Mouse (Mus musculus): Measurements from ENCODE around the gene Fcho2. TPM values are rescaled to one million over a fixed set of nuclear protein-coding genes. Genes with fewer than 3 reads are reported as not detected.

Fcho2 gene
- polyA plus RNA-seq, 1 experiment from 2014 or later: 16.6 TPM

DNA sequence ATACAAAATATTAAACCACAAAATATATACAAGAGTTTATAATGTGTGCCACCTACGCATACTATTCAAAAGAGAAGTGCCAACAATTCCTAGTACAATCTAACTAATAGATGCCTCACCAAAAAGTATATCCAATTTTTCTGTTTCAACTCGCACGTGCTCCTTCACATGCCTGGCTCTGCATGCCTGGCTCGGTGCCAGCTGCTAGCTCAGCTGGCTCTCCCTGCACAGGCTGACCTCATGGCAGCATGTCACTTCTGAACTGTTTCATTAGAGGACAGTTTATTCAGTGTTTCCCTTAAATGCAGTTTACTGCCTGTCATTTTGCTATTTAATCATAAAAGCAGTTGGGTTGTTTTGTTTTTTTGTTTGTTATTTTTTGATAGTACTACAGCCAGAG is 46.9 kb downstream of the Fcho2 start:
- WGBS (ENCODE audit: insufficient replicate concordance): 47% methylated on average over 4 of the region's 4 CpGs
- ATAC-seq: peak; percentile 73
- peak; percentile 75 for DNase-seq

DNA sequence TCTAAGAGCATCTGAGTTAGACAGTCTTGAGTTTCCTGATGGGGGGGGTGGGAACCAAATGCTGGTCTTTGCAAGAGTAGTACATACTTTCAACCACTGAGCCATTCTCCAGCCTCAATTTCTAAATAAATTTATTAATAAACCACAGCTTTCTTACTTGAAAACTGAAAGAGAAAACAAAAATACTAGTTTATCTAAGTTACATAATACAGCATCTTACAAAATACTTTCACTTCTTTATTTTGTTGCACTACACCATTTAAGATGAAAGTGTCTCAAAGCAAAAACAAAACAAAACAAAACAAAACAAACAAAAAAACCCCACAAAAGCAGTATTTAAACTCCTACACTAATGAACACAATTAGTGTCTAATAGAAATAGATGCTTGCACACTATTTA is 53.5 kb downstream of the Fcho2 start:
- ATAC-seq: no peak

More for the DNA sequence above, 46.9 kb downstream of the Fcho2 start:
- H3K27me3 ChIP-seq (ENCODE audit: insufficient read depth, low read length): no peaks in the 10 kb centered on the region
- H3K9ac ChIP-seq (replicated peaks): no peak overlapping the region
- H3K4me2 ChIP-seq (ENCODE audit: low read depth, low read length): no peak overlapping the region
- no peaks in the 10 kb centered on the region for H3K4me1 ChIP-seq (ENCODE audit: insufficient read depth)
- H3K4me3 ChIP-seq (ENCODE audit: low read depth, low read length): no peak overlapping the region
- peaks cover 21% of the 10 kb centered on the region for H3K36me3 ChIP-seq (replicated peaks; ENCODE audit: insufficient read depth, low read length)
- H3K27ac ChIP-seq (ENCODE audit: low read depth): no peak overlapping the region
- H3K9me3 ChIP-seq (ENCODE audit: low read length): no peaks in the 10 kb centered on the region
- TF ChIP-seq EP300 (IDR thresholded peaks at IDR 0.05; ENCODE audit: low read depth) (no peak), CTCF (IDR thresholded peaks at IDR 0.05; ENCODE audit: low read depth) (no peak)

DNA sequence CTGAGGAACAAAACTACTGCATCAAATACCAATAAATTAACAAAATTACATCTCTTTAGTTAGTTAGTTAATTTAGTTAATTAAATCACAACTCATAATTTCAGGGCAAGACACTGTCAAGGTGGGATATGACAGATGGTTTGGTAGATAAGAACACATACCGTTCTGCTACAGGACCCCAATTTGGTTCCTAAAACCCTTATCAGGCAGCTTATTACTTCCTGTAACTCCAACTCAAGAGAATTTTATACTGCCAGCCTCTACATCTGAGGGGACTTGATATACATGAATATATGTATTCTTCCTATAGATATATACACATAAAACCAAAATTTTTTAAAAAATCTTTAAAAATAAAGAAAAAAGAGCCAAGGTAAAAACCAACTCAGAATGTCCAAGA is 59.4 kb downstream of the Fcho2 start:
- 36% methylated on average over 1 of the region's 1 CpGs for WGBS (ENCODE audit: insufficient replicate concordance)
- Histone ChIP-seq H3K36me3 (replicated peaks; ENCODE audit: insufficient read depth, low read length) (peaks cover 19% of the 10 kb centered on the region), H3K4me2 (ENCODE audit: low read depth, low read length) (no peak overlapping the region), H3K27ac (ENCODE audit: low read depth) (no peak overlapping the region), H3K27me3 (ENCODE audit: insufficient read depth, low read length) (no peaks in the 10 kb centered on the region), H3K9ac (replicated peaks) (no peak overlapping the region), H3K4me1 (ENCODE audit: insufficient read depth) (no peaks in the 10 kb centered on the region), H3K9me3 (ENCODE audit: low read length) (no peaks in the 10 kb centered on the region), H3K4me3 (ENCODE audit: low read depth, low read length) (no peak overlapping the region)
- TF ChIP-seq CTCF (IDR thresholded peaks at IDR 0.05; ENCODE audit: low read depth): no peak
- no peak for TF ChIP-seq EP300 (IDR thresholded peaks at IDR 0.05; ENCODE audit: low read depth)
- ATAC-seq: no peak
- DNase-seq: no peak

More for the DNA sequence above, 53.5 kb downstream of the Fcho2 start:
- no peak for DNase-seq
- Histone ChIP-seq H3K27me3 (ENCODE audit: insufficient read depth, low read length) (no peaks in the 10 kb centered on the region), H3K9me3 (ENCODE audit: low read length) (no peaks in the 10 kb centered on the region), H3K27ac (ENCODE audit: low read depth) (no peak overlapping the region), H3K4me2 (ENCODE audit: low read depth, low read length) (no peak overlapping the region), H3K36me3 (replicated peaks; ENCODE audit: insufficient read depth, low read length) (peaks cover 27% of the 10 kb centered on the region), H3K4me1 (ENCODE audit: insufficient read depth) (no peaks in the 10 kb centered on the region), H3K4me3 (ENCODE audit: low read depth, low read length) (no peak overlapping the region), H3K9ac (replicated peaks) (no peak overlapping the region)
- TF ChIP-seq EP300 (IDR thresholded peaks at IDR 0.05; ENCODE audit: low read depth) (no peak), CTCF (IDR thresholded peaks at IDR 0.05; ENCODE audit: low read depth) (no peak)

DNA sequence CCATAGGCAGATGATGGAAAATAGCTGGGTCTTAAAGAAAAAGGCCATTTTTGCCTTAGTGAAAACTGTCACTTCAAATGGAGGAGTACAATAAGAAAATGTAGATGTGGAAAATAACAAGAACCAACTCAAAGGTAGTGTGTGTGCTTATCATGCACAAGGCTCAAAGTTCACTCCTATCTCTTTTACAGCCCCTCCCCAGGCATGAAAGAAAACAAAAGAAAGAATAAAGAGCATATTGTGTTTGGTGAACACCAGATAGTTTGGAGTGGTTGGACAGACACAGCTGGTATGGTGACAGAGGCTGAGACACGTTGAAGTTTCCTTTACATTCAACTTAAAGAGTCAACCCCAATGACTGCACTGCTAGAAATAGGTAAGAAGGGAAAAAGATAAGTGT is 70.6 kb downstream of the Fcho2 start:
- Histone ChIP-seq H3K36me3 (replicated peaks; ENCODE audit: insufficient read depth, low read length) (peaks cover 52% of the 10 kb centered on the region), H3K4me3 (ENCODE audit: low read depth, low read length) (no peak overlapping the region), H3K27me3 (ENCODE audit: insufficient read depth, low read length) (no peaks in the 10 kb centered on the region), H3K4me1 (ENCODE audit: insufficient read depth) (no peaks in the 10 kb centered on the region), H3K27ac (ENCODE audit: low read depth) (no peak overlapping the region), H3K9me3 (ENCODE audit: low read length) (no peaks in the 10 kb centered on the region), H3K9ac (replicated peaks) (no peak overlapping the region), H3K4me2 (ENCODE audit: low read depth, low read length) (no peak overlapping the region)
- no peak for TF ChIP-seq CTCF (IDR thresholded peaks at IDR 0.05; ENCODE audit: low read depth)
- no peak for TF ChIP-seq EP300 (IDR thresholded peaks at IDR 0.05; ENCODE audit: low read depth)
- DNase-seq (no peak), ATAC-seq (no peak)
- WGBS (ENCODE audit: insufficient replicate concordance): 53% methylated on average over 1 of the region's 1 CpGs

DNA sequence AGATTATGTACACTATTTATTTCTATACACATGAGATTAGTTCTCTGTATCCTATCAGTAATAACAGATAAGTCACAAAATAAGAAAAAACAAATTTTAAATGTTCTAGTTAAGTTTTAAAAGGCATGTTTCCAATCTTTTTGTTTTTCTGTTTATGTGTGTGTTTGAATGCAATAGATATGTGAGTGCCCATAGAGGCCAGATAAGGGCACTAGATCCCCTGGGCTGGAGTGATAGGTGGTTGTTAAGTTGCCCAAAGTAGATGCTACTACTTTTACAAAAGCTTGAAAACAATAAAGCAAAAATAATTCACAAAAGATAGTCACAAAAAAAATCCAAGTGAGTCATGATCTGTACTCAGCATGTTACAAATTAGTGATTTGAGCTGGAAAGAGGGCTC is 71.4 kb downstream of the Fcho2 start:
- Histone ChIP-seq H3K27me3 (ENCODE audit: insufficient read depth, low read length) (no peaks in the 10 kb centered on the region), H3K4me3 (ENCODE audit: low read depth, low read length) (no peak overlapping the region), H3K9ac (replicated peaks) (no peak overlapping the region), H3K4me2 (ENCODE audit: low read depth, low read length) (no peak overlapping the region), H3K27ac (ENCODE audit: low read depth) (no peak overlapping the region), H3K36me3 (replicated peaks; ENCODE audit: insufficient read depth, low read length) (peaks cover 54% of the 10 kb centered on the region), H3K9me3 (ENCODE audit: low read length) (no peaks in the 10 kb centered on the region), H3K4me1 (ENCODE audit: insufficient read depth) (no peaks in the 10 kb centered on the region)
- ATAC-seq: no peak
- no peak for DNase-seq
- TF ChIP-seq CTCF (IDR thresholded peaks at IDR 0.05; ENCODE audit: low read depth) (no peak), EP300 (IDR thresholded peaks at IDR 0.05; ENCODE audit: low read depth) (no peak; the same call in 1 of the 2 replicates)

DNA sequence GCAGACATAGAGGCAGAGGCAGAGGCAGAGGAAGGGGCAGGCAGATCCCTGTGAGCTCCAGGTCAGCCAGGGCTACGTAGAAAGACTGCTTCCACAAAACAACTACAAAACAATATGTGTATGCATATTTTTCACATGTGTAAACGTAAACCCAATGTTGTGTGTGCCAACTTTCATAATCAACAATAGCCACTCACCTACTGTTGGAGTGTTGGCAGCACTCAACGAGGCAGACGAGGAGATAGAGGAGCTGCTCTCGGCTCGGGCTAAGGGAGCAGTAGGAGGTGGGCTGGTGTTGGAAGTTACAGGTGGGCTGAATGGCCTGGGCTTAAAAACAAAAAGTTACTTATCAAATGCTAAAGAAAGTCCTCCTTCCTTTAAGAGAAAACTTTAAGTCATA is 72.0 kb downstream of the Fcho2 start:
- Histone ChIP-seq H3K9ac (replicated peaks) (no peak overlapping the region), H3K27ac (ENCODE audit: low read depth) (no peak overlapping the region), H3K4me2 (ENCODE audit: low read depth, low read length) (no peak overlapping the region), H3K4me1 (ENCODE audit: insufficient read depth) (no peaks in the 10 kb centered on the region), H3K4me3 (ENCODE audit: low read depth, low read length) (no peak overlapping the region), H3K36me3 (replicated peaks; ENCODE audit: insufficient read depth, low read length) (peaks cover 54% of the 10 kb centered on the region), H3K9me3 (ENCODE audit: low read length) (no peaks in the 10 kb centered on the region), H3K27me3 (ENCODE audit: insufficient read depth, low read length) (no peaks in the 10 kb centered on the region)
- ATAC-seq: no peak
- TF ChIP-seq CTCF (IDR thresholded peaks at IDR 0.05; ENCODE audit: low read depth) (no peak), EP300 (IDR thresholded peaks at IDR 0.05; ENCODE audit: low read depth) (no peak)
- DNase-seq: no peak
- 78% methylated on average over 6 of the region's 6 CpGs for WGBS (ENCODE audit: insufficient replicate concordance)

DNA sequence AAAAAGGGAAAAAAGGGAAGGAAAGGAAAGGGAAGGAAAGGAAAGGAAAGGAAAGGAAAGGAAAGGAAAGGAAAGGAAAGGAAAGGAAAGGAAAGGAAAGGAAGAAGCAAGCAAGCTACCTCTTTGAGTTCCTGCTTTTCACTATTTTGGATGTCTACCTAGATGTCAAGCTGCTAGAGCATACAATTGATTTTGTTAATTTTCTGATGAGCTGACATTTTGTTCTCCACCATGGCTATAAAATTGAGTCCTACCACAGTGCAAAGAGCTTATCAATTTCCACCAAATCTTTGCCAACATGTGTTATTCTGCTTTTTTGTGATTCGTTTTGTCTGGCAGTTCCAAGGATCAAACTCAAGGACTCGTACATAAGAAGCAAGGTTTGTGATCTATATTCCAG is 77.0 kb downstream of the Fcho2 start:
- 82% methylated on average over 2 of the region's 2 CpGs for WGBS (ENCODE audit: insufficient replicate concordance)
- TF ChIP-seq CTCF (IDR thresholded peaks at IDR 0.05; ENCODE audit: low read depth): no peak
- no peak for TF ChIP-seq EP300 (IDR thresholded peaks at IDR 0.05; ENCODE audit: low read depth)
- H3K36me3 ChIP-seq (replicated peaks; ENCODE audit: insufficient read depth, low read length): peaks cover 36% of the 10 kb centered on the region

More for the DNA sequence above, 77.0 kb downstream of the Fcho2 start:
- Histone ChIP-seq H3K27me3 (ENCODE audit: insufficient read depth, low read length) (no peaks in the 10 kb centered on the region), H3K4me3 (ENCODE audit: low read depth, low read length) (no peak overlapping the region), H3K9me3 (ENCODE audit: low read length) (no peaks in the 10 kb centered on the region), H3K9ac (replicated peaks) (no peak overlapping the region), H3K27ac (ENCODE audit: low read depth) (no peak overlapping the region), H3K4me2 (ENCODE audit: low read depth, low read length) (no peak overlapping the region), H3K4me1 (ENCODE audit: insufficient read depth) (peaks cover 3% of the 10 kb centered on the region; the same call in 1 of the 2 replicates)
- no peak for DNase-seq
- no peak for ATAC-seq

Measured in liver, postnatal 0 days (tissue).